Mouse (Mus musculus) CD4-positive helper T cell, adult 2 months (primary cell): Measurements from ENCODE around the gene Nkx2-1.

ENCODE experiments used
- DNase-seq: peaks from one replicate; pipeline ENCODE4 v3.0.0-alpha.2; 2012; ENCODE audit warnings: low read depth, missing footprints, low spot score

The Nkx2-1 gene

DNA sequence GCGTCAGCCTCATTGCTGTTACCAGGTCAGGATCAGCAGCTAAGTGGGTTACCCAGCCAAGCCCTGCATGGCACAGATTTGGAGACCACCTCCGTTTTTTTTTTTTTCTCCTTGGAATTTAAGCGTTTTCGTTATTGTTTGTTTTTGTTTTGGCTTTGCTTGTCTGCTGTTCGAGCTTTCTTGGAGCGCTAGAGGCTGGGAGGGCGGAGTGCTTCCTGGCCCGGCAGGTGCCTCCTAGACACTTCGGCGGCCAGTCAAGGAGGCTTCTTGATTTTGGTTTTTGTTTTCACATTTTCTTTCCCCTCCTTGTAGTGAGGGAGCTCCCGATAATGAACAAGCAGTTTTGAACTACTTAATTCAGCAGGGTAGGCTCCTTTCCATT lies at the start of gene Nkx2-1:
Gene Nkx2-1 (minus strand): TSS at position 25 of the 382 bp plus-strand sequence.
- no peak for DNase-seq

DNA sequence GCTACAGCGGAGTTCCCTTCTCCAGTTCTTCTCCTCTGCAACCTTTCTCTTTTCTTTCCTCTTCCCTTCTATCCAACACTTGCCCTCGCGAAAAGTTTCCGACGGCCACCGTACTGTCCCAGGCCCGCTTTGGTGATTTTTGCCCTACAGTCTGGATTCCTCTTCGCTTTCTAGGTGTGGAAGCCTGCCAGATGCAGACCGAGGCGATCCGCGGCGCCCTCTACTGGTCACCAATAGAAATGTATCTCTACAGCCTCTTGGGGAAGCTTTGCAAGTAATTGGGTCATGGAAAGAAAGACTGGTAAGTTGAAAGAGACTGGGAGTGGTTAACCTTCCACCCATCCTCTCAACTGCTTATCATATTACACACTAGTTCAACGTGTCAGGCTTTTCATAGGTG lies 4.4 kb upstream of the Nkx2-1 start:
- peak; percentile 13 for DNase-seq

DNA sequence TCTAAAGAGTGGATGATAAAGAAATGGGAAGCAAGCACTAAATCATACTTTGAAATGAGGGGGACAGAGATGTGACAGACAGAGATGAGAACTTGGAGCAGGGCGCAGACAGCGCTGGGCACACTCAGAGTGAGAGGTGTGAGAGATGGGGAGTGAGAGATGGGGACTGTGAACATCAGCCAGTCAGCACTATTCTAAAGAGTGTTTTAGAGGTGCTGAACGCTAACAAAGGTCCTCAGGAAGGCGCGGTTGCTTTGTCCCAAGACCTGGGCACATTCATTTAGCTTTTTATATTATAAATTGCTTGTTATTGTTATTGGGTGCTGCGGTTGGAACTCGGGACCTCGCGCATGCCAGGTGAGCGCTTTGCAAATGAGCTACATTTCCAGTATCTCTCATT lies 3.9 kb upstream of the Nkx2-1 start:
- DNase-seq, result no peak

DNA sequence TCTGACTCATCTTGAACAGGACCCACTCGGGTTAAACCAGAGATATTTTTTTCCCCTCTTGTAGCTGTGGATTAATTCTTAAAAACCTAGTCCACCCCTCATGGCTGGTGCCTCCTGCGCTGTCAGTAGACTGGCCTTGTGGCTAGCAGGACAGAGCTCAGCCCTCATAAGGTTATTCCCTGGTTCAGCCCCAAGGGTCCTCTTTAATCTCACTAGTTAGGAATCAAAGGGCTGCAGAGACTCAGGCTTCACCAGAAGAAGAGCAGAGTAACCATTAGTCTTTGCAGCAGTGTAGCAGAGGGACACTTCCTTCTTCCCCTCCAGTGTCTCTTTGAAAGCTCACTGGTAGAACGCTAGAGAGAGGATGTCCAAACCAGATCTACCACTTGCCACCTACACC lies 1.9 kb upstream of the Nkx2-1 start:
- DNase-seq, result no peak

DNA sequence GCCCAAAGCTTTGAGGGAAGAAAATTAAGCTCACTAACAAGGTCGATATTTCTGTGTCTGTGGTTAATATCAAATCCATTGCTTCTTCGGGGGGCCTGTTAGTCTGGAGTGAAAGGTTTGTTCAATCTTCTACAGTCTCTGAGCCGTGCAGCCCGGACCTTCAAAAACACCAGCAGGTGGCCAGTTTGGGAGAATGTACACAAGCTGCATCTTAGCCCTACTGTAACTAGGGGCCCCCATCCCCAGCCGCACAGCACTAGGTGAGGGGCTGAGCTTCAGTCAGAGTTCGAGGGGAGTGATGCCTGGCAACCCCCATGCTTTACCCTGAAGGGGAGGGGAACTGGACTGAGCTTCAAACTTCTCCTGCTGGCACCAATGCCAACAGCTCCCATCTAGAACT lies 1.2 kb upstream of the Nkx2-1 start:
- no peak for DNase-seq

DNA sequence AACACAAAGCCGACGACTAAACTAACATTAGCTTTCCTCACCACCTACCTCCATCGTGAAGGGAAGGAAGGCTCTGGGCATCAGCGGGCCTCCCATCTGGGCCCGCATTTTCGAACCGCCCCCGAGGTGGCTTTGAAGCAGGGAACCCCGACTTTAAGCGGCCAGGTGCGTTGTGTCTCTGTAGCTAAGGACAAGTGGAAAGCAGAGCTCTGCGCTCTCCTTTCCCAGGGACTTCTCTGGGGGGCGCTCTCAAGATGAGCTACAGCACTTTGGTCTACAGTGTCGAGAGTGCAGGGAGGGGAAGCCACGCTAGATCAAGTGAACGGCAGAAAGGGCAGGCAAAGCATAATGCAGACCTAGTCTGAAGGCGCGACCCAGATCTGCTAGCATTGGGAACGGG lies 634 bp upstream of the Nkx2-1 start:
- no peak for DNase-seq

DNA sequence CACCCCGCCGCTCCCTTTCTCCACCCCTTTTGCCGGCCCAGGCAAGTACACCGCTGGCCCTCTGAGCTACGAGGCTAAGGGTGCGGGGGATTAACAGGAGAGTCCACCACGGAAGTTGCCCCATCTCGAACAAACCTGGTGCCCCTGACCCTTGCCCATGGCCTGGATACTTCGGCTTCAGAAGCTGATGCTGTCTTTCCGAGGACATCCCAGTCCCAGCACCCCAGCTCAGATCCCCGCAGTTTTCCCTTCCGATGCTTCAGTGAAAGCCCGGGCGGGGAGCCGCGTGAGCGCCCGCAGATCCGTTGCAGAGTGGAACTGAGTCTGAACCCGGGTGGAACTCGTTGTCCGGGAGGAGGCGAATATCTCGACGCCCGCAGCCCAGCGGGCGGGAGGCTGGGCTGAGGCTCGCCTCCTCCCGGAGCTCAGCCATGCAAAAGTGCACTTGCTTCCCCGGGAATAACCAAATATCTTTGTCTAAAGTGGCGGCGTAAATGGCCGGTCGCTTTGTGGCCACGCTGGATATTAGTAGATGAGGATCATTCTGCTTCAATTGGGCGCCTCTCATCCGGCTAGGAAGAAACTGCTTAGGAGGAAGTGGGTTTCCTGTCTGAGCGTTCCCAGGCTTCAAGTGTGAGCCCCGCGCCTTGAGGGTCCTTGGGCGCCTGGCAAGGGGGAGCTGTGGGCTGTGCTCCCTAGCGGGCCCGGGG lies 379 bp downstream of the Nkx2-1 start:
- no peak for DNase-seq

DNA sequence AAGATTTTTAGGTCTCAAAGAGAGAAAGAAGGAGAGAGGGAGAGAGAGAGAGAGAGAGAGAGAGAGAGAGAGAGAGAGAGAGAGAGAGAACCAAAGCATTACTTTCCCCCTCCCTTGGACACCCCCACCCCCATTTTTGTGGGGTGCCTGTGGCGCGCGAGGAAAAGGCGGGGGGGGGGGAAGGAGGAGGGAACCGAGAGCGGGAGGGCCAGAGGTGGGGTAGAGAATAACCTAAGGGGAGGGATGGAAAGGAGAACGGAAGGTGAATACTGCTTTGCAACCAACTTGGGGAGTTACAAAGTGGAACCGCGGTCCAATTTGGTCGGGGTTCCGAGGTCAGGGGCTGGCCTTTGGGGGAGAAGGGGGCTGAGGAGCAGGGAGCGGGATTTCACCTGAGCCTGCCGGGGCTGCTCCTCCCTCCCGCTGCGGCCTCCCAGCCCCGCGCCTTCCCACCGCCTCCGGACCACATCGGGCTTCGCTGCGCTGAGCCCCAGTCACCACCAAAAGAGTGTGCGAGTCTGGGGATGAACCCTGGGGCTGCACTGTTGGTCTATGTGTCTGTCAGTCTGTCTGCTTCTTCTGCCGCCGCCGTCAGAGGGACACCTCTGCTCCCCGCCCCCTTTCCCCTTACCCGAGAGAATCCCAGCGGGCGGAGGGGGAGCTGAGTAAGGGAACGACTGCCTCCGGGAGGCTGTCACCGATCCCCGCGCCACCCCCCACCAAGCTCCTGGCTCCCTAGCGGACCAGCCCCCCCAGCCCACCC lies 1.1 kb downstream of the Nkx2-1 start:
- DNase-seq, result no peak

DNA sequence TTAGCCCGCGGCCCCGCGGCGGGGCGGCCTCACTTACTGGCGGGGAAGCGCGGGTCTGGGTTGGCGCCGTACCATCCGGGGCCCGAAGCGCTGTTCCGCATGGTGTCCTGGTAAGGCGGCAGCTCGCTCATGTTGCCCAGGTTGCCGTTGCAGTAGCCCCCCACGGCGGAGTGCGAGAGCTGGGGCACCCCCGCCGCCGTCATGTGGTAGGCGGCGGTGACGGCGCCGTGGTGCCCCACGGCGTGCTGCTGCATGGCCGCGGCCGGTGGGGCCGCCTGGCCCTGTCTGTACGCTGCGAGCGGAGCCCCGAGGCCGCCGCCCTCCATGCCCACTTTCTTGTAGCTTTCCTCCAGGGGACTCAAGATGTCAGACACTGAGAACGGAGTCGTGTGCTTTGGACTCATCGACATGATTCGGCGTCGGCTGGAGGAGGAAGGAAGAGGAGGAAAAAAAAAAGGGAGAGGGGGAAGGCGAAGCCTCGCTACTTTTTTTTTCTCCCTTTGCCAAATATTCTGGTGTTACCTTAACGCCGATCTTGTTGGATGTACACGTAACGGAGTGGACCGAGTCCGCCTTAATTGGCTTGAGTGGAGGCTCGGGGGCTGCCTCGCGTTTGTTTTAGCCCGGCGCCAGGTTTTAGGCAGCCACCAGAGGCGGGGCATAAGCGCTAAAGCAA lies 1.9 kb downstream of the Nkx2-1 start:
- no peak for DNase-seq

DNA sequence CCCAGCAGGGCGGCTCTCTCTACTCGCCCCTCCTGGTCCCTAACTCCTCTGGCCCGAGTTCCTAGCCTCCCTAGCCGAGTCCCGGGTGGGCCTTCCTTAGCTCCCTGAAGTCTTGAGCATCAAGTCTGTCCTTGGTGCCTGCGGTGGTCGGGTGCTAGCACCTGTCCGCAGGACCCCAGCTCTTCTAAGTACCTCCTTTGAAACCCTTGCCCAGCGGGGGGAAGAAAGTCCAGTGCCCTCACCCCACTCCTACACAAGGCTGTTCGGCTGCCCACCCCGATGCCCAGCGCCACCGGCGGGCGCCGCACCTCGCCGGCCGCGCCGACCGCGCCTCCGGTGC lies 2.4 kb downstream of the Nkx2-1 start:
- no peak for DNase-seq

DNA sequence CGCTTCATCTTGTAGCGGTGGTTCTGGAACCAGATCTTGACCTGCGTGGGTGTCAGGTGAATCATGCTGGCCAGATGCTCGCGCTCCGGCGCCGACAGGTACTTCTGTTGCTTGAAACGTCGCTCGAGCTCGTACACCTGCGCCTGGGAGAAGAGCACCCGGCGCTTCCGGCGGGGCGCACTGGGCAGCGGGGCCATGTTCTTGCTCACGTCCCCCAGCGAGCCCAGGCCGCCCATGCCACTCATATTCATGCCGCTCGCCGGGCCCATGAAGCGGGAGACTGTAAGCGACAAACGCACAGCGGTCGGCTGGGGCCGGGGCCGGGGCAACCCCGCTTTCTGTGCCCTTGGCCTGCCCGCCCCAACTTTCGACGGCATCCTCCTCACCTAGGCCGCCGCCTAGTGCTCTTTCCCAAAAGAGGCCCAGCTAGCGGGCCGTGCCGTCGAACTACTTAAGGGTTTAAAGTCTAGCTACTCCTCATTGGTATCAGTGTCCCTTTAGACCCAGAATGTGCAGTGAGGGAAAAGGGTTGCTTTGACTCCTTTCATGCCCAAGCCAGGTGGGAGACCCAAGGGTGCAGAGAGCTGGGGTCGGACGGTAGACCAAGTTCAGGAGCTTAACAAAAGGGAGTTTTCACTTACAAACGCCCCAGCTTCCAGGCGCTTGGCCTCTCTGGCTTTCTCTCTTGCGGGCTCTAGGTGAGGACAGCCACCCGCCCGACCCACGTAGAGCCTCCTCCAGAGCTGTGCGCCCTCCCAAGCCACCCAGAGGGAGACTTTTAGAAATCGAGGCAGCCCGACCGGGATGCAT lies 3.0 kb downstream of the Nkx2-1 start:
- DNase-seq, result no peak

DNA sequence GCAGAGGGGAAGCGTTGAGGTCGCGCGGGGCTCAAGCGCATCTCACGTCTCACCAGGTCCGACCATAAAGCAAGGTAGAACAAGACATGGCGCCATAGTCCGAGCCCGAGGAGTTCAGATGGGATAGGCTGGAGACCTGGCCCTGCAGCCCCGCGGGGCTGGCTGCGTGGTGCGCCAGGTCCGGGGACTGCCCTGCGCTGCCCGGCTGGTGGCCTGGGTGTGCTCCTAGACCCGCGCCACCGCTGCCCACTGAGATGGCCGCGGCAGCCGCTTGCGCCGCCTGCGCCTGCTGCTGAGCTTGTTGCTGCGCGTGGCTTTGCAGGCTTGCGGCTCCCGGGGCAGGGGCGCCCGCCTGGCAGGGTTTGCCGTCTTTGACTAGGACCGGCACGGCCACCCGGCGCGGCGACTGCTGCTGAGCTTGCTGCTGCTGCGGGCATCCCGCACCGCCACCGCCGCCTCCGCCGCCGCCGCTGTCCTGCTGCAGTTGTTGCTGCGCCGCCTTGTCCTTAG lies 3.7 kb downstream of the Nkx2-1 start:
- DNase-seq, result peak; percentile 6

DNA sequence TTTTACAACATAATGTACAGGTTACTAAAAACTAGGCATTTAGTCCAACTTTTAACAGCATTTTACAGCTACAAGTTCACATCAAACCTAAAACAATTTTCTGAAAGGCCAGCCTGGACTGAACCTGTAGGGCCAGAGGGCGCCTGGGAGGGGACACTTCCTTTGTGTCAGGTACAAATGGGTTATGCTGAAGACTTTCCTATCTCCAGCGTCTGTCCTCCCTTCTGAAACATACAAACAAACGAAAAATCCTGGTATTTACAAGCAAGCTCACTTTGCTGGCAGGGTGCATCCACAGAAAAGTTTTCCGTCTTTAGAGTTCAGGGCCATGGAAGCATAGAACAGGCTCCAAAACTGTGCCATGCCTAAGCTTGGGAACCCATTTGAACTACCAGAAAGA lies 4.6 kb downstream of the Nkx2-1 start:
- no peak for DNase-seq

DNA sequence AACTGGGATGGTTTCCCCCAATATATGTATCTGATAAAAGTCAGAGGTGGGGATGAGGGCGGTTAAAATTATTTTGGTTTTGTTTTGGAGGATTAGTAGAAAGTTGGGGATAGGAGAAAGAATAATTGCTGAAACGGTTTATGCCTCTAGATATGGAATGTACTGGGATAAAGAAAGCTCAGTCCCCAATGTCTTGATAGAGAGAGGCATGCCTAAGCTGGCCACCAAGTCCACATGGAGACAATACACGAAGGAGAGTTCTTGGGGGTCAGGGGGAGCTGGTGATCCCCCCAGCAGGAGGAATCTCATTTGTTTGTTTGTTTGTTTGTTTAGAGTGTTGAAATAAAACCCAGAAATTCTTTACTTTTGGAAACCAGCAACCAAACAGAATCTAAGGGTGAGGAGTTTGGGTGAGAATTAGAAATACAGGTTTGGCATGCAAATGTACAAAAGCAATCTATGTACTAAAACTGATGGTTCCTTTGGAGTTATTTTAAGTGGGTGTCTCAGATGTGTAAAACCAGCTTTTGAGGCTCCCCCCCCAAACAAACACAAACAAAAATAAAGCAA lies 5.6 kb downstream of the Nkx2-1 start:
- DNase-seq, result no peak

DNA sequence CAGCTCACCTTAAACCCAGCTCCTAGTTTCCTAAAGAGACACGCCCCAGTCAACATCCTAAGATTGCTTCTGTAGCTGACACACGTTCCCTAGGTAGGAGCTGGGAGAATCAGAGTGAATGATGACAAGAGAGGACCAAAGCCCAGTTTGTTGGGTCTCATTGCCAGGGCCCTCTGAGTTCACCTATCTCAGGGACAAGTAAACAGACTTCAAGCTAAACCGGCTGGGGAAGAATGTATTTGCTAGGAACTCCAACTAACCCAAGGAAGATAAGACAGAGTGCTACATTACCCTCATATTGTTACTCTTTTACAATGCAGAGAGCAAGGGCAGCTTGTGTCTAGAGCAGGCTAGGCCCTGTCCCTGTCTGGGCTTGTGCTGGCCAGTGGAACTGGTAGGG lies 6.8 kb downstream of the Nkx2-1 start:
- DNase-seq, result no peak

DNA sequence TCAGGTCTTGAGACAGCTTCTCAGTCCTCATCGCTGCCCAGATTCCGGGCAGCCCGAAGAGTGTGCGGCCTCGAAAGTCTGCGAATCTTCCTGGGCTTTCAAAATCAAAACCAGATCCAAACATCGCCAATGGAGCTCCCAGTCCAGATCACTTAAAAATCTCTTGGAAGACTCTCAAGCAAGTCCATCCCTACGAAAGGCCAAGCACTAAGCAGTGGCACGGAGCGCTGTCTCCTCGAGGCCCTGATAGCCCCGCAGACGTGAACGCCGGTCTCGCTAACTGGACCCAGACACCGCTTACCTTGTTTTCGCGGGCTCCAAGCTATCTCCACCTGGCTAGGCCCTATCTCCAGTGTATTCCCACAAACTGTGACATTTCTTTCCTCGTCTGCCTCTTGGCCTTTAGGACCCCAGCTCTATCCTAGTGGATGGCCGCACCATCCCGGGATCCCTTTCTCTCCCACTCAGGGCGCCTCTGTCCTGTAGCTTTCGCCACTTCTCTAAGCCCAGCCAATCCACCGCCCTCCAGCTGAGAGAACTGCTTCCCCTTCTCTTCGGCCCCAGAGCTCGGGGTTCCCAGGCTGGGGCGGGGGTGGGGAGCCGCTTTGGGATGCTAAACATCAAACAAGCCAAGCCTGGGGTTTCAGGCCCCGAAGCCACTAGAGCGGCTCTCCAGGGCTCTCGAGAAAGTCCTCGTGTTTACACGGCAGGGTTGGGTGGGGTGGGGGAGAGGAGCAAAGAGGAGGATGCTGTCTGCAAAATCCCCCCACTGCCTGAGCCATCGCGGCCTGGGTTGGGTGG lies 7.6 kb downstream of the Nkx2-1 start:
- DNase-seq, result no peak

DNA sequence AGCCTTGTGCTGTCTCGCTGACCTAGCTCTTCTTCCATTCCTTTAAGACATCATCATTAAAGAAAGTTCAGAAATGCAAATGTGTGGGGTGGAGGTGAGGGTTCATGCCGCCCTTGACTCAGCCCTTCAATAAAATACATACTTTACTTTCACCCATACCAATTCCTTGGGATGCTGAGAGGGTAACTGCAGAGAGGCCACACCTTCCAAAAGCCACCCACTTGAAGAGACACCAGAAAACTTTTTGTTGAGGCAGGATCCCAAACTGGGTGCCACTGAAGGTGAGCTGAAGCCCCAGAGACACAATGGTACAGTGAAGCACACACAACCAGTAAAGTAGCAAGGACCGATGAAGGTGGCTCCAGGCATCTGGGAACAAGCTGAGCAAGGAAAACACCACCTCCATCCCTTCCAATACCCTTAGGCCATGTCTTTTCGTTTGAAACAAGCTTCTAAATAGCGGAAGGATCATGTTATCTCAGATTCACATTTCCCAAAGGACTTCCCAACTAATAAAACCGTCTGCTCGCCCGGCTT lies 8.6 kb downstream of the Nkx2-1 start:
- DNase-seq, result no peak

DNA sequence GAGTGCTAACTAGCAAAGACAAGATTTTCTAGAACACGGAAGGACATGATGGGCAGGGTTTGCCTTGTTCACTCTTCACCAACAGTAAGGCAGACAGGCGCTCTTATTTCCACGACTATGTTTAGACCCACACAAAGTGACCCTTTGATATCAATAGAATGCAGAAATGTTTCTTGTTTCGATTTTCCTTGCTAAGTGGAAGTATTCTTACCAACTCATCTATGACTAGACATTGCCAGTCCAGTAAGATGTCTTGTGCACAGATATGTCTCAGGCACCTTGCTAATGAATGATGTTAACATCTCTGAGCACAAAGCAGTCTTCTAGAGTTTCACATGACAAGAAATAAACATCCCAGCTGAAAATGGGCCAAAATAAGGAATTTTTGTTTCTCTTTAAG lies 9.6 kb downstream of the Nkx2-1 start:
- no peak for DNase-seq

DNA sequence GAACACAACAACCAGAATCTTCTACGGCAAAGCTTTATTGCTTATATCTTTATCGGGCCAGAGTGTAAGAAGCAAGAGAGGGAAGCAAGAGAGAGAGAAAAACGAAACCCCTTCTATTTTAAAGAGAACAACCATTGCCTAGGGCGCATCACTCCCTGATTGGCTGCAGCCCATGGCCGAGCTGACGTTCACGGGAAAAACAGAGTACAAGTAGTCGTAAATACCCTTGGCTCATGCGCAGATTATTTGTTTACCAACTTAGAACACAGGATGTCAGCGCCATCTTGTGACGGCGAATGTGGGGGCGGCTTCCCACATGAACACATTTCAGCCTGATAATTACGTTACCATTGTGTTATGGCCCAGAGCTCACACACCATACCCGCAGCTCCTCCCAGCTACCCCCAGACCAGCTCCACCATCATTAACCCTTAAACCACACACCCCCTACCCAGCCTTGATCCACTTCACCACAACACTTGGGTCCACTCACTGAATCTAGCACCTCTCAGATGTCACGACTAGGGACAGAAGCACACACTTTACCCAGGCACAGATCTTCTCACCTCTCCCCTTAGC lies 11.4 kb downstream of the Nkx2-1 start:
- peak; percentile 10 for DNase-seq

DNA sequence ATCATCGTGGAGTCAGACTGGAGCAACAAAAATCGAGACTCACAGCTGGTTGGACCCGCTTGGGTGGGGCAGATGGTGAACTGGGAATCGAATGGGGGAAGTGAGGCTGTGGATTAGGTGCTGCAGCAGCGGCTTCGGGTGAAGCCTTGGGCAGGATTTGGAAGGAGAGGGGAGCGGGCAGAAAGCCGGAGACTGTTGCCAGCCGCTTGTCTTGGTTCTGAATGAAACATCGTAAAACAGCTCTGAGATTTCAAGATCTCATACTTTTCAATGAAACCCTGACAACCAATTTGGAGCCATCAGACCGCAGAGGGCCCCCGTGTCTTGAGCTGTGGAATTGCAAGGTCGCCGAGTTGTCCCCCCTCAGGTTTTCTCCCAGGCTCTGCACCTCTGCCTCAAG lies 12.5 kb downstream of the Nkx2-1 start:
- no peak for DNase-seq
